Mouse (Mus musculus) adrenal gland, postnatal 4 days (tissue): Measurements from ENCODE around the gene Tsks. TPM values are rescaled to one million over a fixed set of nuclear protein-coding genes. Genes with fewer than 3 reads are reported as not detected.

ENCODE experiments used
- DNase-seq, 2 experiments: peaks; one replicate each; pipeline ENCODE4 v3.0.0; 2021 to 2022; ENCODE audit warnings: low spot score in 2 of 2, mixed read lengths in 2 of 2
- total RNA-seq, 2 experiments: library from RNA; stranded (reverse); gene quantifications; 2 replicates each; pipeline ENCODE4 v1.2.3; 2021

Gene Tsks
- total RNA-seq, 2 experiments from 2014 or later, result 0.39 TPM; not detected in 1

GRCm38 (mm10) chr7:45006503-45006902, 63.5 kb downstream of the Tsks start:
- no peak for DNase-seq

GRCm38 (mm10) chr7:45007141-45007540, 64.1 kb downstream of the Tsks start:
- no peak for DNase-seq

Other genes with a start within 250 kb of the Tsks start
- gene Izumo2, start 234.5 kb upstream of the Tsks start, total RNA-seq, result not detected
- gene Vrk3, start 194.8 kb upstream of the Tsks start, total RNA-seq, result 10 to 100 TPM; 42.8 to 43.4 TPM
- 1 to 10 TPM; 1.1 to 1.3 TPM for gene Zfp473, start 192.2 kb upstream of the Tsks start, total RNA-seq
- 10 to 100 TPM; 60.1 to 65.5 TPM for gene Nup62, start 127.1 kb upstream of the Tsks start, total RNA-seq
- 1 to 10 TPM; 1.1 to 1.8 TPM for gene Il4i1, start 126.8 kb upstream of the Tsks start, total RNA-seq
- 100 to 1,000 TPM in 1 of 2 experiments, 10 to 100 TPM in 1; 59.8 to 104 TPM for gene Atf5, start 126.5 kb upstream of the Tsks start, total RNA-seq
- gene Akt1s1, start 94.2 kb upstream of the Tsks start, total RNA-seq, result 100 to 1,000 TPM; 119 to 134 TPM
- 10 to 100 TPM; 87.9 to 92.0 TPM for gene Tbc1d17, start 94.1 kb upstream of the Tsks start, total RNA-seq
- 10 to 100 TPM; 50.8 to 54.6 TPM for gene Pnkp, start 86.1 kb upstream of the Tsks start, total RNA-seq
- gene Ptov1, start 73.4 kb upstream of the Tsks start, total RNA-seq, result 100 to 1,000 TPM; 385 to 394 TPM
- gene Med25, start 50.5 kb upstream of the Tsks start, total RNA-seq, result 100 to 1,000 TPM; 117 to 121 TPM
- gene Fuz, start 47.1 kb upstream of the Tsks start, total RNA-seq, result 10 to 100 TPM; 24.6 to 26.7 TPM
- gene Ap2a1, start 13.7 kb upstream of the Tsks start, total RNA-seq, result 100 to 1,000 TPM in 1 of 2 experiments, 10 to 100 TPM in 1; 99.9 to 107 TPM
- 10 to 100 TPM; 28.0 to 31.1 TPM for gene Cpt1c, start 31.6 kb downstream of the Tsks start, total RNA-seq
- 100 to 1,000 TPM; 380 to 390 TPM for gene Prmt1, start 43.4 kb downstream of the Tsks start, total RNA-seq
- 100 to 1,000 TPM; 106 to 111 TPM for gene Irf3, start 54.4 kb downstream of the Tsks start, total RNA-seq
- 10 to 100 TPM; 23.8 to 28.5 TPM for gene Bcl2l12, start 55.5 kb downstream of the Tsks start, total RNA-seq
- gene Scaf1, start 73.2 kb downstream of the Tsks start, total RNA-seq, result 100 to 1,000 TPM; 114 TPM
- gene Rras, start 74.8 kb downstream of the Tsks start, total RNA-seq, result 10 to 100 TPM; 58.9 to 59.7 TPM
- 10 to 100 TPM; 76.4 to 85.1 TPM for gene Prr12, start 109.7 kb downstream of the Tsks start, total RNA-seq
- 10 to 100 TPM; 61.1 to 71.2 TPM for gene Nosip, start 119.2 kb downstream of the Tsks start, total RNA-seq
- gene Prrg2, start 119.5 kb downstream of the Tsks start, total RNA-seq, result 10 to 100 TPM; 17.9 to 18.6 TPM
- 10 to 100 TPM; 77.0 to 81.8 TPM for gene Rcn3, start 149.0 kb downstream of the Tsks start, total RNA-seq
- gene Fcgrt, start 160.6 kb downstream of the Tsks start, total RNA-seq, result 100 to 1,000 TPM in 1 of 2 experiments, 10 to 100 TPM in 1; 98.0 to 104 TPM
- 1,000 to 10,000 TPM; 1,454 to 1,477 TPM for gene Rps11, start 181.2 kb downstream of the Tsks start, total RNA-seq
- 1,000 to 10,000 TPM; 2,237 to 2,371 TPM for gene Rpl13a, start 185.6 kb downstream of the Tsks start, total RNA-seq
- not detected for gene Gm45713, start 193.0 kb downstream of the Tsks start, total RNA-seq
- 10 to 100 TPM; 18.8 to 23.1 TPM for gene Flt3l, start 193.2 kb downstream of the Tsks start, total RNA-seq
- 10 to 100 TPM; 60.7 to 65.2 TPM for gene Pih1d1, start 211.1 kb downstream of the Tsks start, total RNA-seq
- 10 to 100 TPM; 76.4 to 90.1 TPM for gene Aldh16a1, start 211.4 kb downstream of the Tsks start, total RNA-seq
- gene Slc17a7, start 220.7 kb downstream of the Tsks start, total RNA-seq, result 1 to 10 TPM in 1 of 2 experiments, under 1 TPM in 1; 0.31 to 1.9 TPM
- gene Gfy, start 236.4 kb downstream of the Tsks start, total RNA-seq, result not detected
- gene Pth2, start 237.8 kb downstream of the Tsks start, total RNA-seq, result not detected